Mouse (Mus musculus) stomach, embryonic 14.5 days (tissue): Measurements from ENCODE around the gene Ppp2r1b. TPM values are rescaled to one million over a fixed set of nuclear protein-coding genes. Genes with fewer than 3 reads are reported as not detected.

ENCODE experiments used
- ATAC-seq: fragments of 200-750 bp; cut with Nextera tagmentation; 2 replicates; pipeline ENCODE4 v1.8.0; 2017; ENCODE audit warnings: low read depth, moderate TSS enrichment; ENCODE audit not compliant: insufficient number of reproducible peaks, insufficient read depth, low FRiP score
- H3K27ac ChIP-seq: fragments of 300-500 bp; sonication (generic); 2 replicates; pipeline ENCODE4 v1.5.1; 2014; ENCODE audit warnings: mild to moderate bottlenecking, low read length, moderate library complexity, mixed read lengths
- H3K27me3 ChIP-seq: fragments of 300-500 bp; sonication (generic); 2 replicates; pipeline ENCODE4 v1.6.1; 2014; ENCODE audit warnings: low read length, control low read depth, mixed read lengths; ENCODE audit not compliant: control insufficient read depth, insufficient read depth
- H3K36me3 ChIP-seq: fragments of 300-500 bp; sonication (generic); 2 replicates; pipeline ENCODE4 v1.6.1; 2014; ENCODE audit warnings: mild to moderate bottlenecking, control low read depth, low read length, moderate library complexity, mixed read lengths; ENCODE audit not compliant: control insufficient read depth, insufficient read depth
- H3K4me1 ChIP-seq: fragments of 300-500 bp; sonication (generic); 2 replicates; pipeline ENCODE4 v1.6.1; 2014; ENCODE audit warnings: low read length, control low read depth, mixed read lengths; ENCODE audit not compliant: control insufficient read depth, insufficient read depth
- H3K4me2 ChIP-seq: fragments of 300-500 bp; sonication (generic); replicated peaks from 2 replicates; pipeline ENCODE4 v1.6.1; 2014; ENCODE audit warnings: low read depth, low read length, control low read depth
- H3K4me3 ChIP-seq: fragments of 300-500 bp; sonication (generic); 2 replicates; pipeline ENCODE4 v1.5.1; 2014; ENCODE audit warnings: low read depth, low read length, control low read depth
- H3K9ac ChIP-seq: fragments of 300-500 bp; sonication (generic); replicated peaks from 2 replicates; pipeline ENCODE4 v1.6.1; 2014; ENCODE audit warnings: low read depth, mild to moderate bottlenecking, control low read depth, low read length, moderate library complexity, mixed read lengths
- H3K9me3 ChIP-seq: fragments of 300-500 bp; sonication (generic); 2 replicates; pipeline ENCODE4 v1.6.1; 2016; ENCODE audit warnings: low read depth, low read length, control low read depth; ENCODE audit not compliant: control insufficient read depth
- WGBS: fragments of 180-500 bp; shearing (Covaris S2); extraction: QIAGEN DNeasy Blood & Tissue Kit; methylation state at CpG from one replicate; pipeline ENCODE4 v1.1.7; 2014; 5-methylcytosine and 5-hydroxymethylcytosine counted together
- polyA plus RNA-seq: library from polyadenylated mRNA; unstranded; fragments of >200 nt; fragmentation: Nextera tagmentation; extraction: Ambion mirVana; gene quantifications from 2 replicates; pipeline ENCODE4 v1.2.1, GENCODE M21; 2014

Ppp2r1b gene
- polyA plus RNA-seq, 1 experiment from 2014 or later: 73.1 TPM

DNA sequence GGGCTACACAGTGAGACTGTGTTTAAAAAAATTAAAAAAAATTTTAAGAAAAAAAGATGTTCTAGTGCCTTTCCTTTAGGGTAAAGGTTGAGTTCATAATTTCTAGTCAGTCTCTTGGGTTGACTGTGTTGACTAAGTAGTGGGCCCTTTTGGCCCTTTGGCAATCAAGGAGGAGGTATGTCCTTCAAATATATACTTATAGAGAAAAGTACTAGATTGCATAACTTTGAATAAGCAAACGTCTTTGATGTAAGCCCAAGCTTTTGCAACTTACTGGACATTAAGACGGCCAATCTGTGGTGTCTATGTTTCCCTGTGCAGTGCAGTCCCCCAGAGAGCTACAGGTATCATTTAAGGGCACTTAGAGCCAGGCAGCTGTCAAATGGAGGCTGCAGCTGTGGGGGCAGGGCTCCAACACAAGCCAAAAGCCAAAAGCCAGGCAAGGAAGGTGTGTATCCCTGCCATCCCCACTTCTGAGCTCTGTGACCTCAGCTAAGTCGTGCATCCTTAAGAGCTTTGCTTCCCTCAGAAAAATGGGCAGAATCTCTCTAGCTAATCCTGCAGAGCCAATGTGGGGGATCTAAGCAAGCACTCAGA, 45.5 kb downstream of the Ppp2r1b start:
- no peaks in the 10 kb centered on the region for H3K9me3 ChIP-seq
- H3K4me2 ChIP-seq: no peak overlapping the region
- no peak for ATAC-seq
- no peak overlapping the region for H3K4me3 ChIP-seq
- WGBS: 72% methylated on average over 3 of the region's 3 CpGs
- H3K9ac ChIP-seq: no peak overlapping the region
- no peak overlapping the region for H3K27ac ChIP-seq
- peaks cover 12% of the 10 kb centered on the region; the same call in 1 of the 2 replicates for H3K4me1 ChIP-seq
- H3K36me3 ChIP-seq: peaks cover 18% of the 10 kb centered on the region
- no peaks in the 10 kb centered on the region for H3K27me3 ChIP-seq

DNA sequence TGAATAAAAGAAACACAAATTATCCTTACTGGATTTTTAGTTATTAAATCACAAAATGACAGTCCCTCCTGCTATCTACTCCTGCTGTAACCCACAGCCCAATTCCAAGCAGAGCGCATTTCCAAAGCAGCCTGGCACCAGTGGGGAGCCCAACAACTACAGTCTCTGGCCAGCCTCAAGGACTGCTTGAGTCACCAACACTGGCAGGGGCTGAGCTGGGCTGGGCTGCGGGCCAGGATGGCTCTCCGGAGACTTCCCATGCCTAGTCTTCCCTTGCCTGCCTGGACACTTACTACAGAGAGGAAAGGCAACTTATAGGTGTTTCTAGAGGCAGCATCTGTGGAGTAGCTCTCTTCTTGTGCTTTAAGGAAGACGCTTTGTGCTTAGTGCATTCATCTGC, 48.6 kb downstream of the Ppp2r1b start:
- Histone ChIP-seq H3K27ac (no peak overlapping the region), H3K9ac (no peak overlapping the region), H3K4me3 (no peak overlapping the region), H3K27me3 (no peaks in the 10 kb centered on the region), H3K9me3 (no peaks in the 10 kb centered on the region), H3K36me3 (peaks cover 38% of the 10 kb centered on the region), H3K4me2 (no peak overlapping the region), H3K4me1 (0 out of 2 replicates have a peak, but pooled peaks cover 3% of the 10 kb centered on the region)
- no peak for ATAC-seq
- 87% methylated on average over 4 of the region's 4 CpGs for WGBS

DNA sequence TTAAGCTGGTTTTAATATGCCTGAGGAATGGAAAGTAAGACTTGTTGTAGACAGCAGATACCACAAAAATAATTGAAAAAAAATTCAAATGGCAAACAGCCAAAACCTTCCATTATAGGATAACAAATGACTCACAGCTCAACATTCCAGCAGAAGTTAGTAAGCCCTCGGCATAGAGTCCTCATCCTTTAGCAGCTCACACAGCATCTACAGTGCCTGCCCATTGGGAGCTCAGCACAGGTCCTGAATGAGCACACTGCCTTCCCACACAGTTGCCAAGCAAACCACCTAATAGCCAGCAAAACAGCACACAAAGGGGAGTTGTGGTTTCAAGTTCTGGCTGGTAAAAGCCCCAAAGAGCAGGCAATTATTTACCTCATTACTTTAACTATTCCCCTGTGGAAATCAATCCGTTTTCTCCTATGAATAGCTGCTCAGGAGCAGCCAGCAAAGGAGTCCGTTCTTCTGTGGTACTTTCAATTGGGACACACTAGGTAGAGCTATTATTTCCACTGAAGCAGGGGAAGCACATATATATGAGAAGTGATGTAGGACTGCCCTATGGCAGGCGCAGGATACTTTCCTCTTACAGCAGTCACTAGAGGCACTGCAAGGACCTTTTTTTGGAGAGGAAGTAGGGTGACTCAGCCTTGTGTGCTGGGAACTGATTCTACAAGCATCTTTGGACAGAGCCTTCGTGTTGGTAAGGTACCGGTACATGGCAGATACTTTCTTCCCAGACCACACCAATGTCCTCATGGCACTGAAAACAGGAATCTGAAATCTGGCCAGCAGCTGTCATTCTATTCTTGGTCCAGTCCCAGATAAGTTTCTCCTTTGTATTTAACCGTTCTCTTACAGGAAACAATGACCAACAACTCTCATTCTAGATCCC, 55.2 kb downstream of the Ppp2r1b start:
- Histone ChIP-seq H3K4me2 (no peak overlapping the region), H3K9ac (no peak overlapping the region), H3K9me3 (no peaks in the 10 kb centered on the region), H3K27ac (no peak overlapping the region), H3K36me3 (peaks cover 29% of the 10 kb centered on the region), H3K4me3 (no peak overlapping the region), H3K4me1 (peaks cover 4% of the 10 kb centered on the region), H3K27me3 (no peaks in the 10 kb centered on the region)
- ATAC-seq: no peak
- WGBS: 73% methylated on average over 7 of the region's 7 CpGs

DNA sequence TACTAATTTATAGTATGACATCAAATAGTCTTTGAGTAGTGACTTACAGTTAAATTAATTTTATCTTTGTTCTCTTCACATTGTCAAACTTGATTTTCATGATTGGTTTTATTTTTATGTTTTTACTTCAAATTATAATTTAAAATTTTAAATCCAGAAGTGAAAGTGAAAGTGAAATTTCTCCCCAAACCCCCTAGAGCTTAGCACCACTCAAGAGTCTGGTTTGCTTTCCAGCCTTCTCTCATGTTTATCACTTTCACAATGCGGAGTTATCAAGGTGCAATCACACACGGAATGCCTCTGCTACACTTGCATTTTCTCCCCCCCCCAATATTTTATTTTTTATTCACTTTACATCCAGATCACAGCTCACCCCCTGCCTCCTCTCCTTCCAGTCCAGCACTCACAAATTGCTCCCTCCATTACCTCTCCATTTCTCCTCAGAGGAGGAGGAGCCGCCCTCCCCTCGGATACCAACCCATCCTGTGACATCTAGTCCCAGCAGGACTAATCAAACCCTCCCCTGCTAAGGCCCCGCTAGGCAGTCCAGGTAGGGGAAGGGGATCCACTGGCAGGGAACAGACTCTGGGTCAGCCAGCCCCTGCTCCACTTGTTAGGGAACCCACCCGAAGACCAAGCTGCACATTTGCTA, 59.2 kb downstream of the Ppp2r1b start:
- H3K27ac ChIP-seq: no peak overlapping the region

DNA sequence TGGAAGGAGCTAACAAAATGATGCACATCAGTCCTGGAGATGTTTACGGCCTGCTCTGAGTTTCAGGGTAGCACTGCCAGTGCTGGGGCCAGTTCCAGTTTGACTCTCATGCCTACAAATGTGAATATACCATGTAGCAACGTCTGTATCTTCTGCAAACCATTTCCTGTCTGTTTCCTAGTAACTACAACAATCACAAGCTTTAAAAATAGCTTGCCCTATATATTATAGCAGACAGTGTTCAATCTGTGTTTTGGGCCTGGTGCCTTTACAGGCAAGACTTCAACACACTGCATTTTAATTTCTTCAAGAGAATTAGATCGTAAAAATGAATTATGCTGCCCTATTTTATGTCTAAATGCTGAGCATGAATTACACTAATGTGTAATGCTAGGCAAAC, 60.2 kb downstream of the Ppp2r1b start:
- ATAC-seq: no peak
- Histone ChIP-seq H3K4me2 (no peak overlapping the region), H3K36me3 (peaks cover 2% of the 10 kb centered on the region; the same call in 1 of the 2 replicates), H3K27ac (no peak overlapping the region), H3K4me3 (no peak overlapping the region), H3K4me1 (peaks cover 1% of the 10 kb centered on the region), H3K27me3 (no peaks in the 10 kb centered on the region), H3K9me3 (no peaks in the 10 kb centered on the region), H3K9ac (no peak overlapping the region)
- WGBS: 79% methylated on average over 3 of the region's 3 CpGs

More for the DNA sequence above, 59.2 kb downstream of the Ppp2r1b start:
- H3K4me3 ChIP-seq: no peak overlapping the region
- H3K4me2 ChIP-seq: no peak overlapping the region
- peaks cover 3% of the 10 kb centered on the region; the same call in 1 of the 2 replicates for H3K36me3 ChIP-seq
- no peak overlapping the region for H3K9ac ChIP-seq
- H3K9me3 ChIP-seq: no peaks in the 10 kb centered on the region
- ATAC-seq: no peak
- no peaks in the 10 kb centered on the region for H3K27me3 ChIP-seq
- 77% methylated on average over 6 of the region's 6 CpGs for WGBS
- H3K4me1 ChIP-seq: peaks cover 4% of the 10 kb centered on the region

DNA sequence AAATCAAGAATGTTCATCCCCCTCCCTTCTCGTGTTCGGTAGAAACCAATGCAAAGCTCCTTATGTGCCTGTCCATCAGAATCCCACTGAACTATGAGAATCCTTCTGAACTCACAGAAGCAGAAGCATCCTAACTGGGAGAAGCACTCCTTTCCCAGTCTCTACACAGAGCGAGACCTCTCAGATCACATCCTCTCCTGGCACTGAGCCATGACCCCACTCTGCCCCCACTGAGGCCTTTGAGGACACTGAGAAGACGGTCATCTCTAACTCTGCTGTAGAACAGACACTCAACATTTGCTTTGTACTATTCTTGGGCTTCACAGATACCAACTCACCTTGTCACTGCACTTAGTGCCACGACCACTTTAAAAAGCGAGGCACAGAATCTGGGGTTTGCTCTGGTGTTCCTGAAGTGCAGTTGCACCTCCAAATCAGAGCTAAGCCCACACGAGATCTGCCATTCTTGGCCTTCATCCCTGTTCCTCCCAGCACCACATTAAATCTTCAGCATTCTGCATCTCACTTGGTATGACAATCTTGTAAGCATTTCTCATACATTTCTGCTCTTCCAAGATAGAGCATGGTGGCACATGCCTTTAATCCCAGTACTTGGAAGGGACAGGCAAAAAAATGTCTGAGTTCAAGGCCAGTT, 66.9 kb downstream of the Ppp2r1b start:
- Histone ChIP-seq H3K9me3 (no peaks in the 10 kb centered on the region), H3K4me3 (no peak overlapping the region), H3K4me2 (no peak overlapping the region), H3K27ac (no peak overlapping the region), H3K4me1 (no peaks in the 10 kb centered on the region), H3K36me3 (peaks cover 4% of the 10 kb centered on the region), H3K9ac (no peak overlapping the region), H3K27me3 (no peaks in the 10 kb centered on the region)
- WGBS: 82% methylated on average over 7 of the region's 7 CpGs
- ATAC-seq: no peak

DNA sequence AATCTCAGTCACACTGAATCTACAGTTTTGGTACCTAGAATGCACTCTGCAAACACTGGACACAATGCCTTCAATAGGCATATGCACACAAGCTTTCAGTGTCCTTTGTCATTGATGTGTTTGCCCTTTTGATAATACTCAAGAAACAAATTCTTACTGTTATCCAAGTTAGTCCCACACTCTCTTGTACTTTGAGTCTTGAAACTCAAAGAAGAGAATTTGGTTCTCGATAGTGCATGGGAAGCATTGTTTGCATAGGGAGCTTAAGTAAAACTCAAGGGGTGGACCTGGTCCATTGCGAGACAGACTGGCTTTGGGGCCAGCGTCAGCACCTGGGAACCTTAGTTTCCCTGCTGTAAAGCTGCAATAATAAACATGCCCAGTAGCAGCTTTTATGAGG, 73.0 kb downstream of the Ppp2r1b start:
- Histone ChIP-seq H3K36me3 (no peaks in the 10 kb centered on the region), H3K4me1 (no peaks in the 10 kb centered on the region), H3K27ac (no peak overlapping the region), H3K9me3 (no peaks in the 10 kb centered on the region), H3K4me3 (no peak overlapping the region), H3K9ac (no peak overlapping the region), H3K27me3 (no peaks in the 10 kb centered on the region), H3K4me2 (no peak overlapping the region)
- WGBS: 58% methylated on average over 3 of the region's 3 CpGs
- ATAC-seq: peak; percentile 53

DNA sequence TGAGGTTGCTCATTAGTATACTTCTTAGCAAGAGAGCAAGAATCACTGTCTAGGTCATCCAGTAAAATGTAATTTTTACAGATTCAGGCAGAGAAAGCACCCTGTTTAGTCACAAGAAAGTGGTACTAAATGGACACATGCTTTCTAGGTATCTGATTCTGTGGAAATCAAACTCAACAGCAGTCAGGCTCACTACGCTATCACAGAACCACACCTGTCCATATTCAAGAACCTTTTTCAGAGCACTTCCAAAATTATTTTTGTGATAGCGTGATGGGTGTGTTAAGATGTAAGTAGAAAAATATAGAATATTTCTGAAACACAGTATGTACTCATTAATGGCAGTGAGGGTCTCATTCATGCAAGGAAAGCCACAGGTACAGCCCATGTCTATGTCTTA, 74.5 kb downstream of the Ppp2r1b start:
- Histone ChIP-seq H3K4me2 (no peak overlapping the region), H3K36me3 (no peaks in the 10 kb centered on the region), H3K4me3 (no peak overlapping the region), H3K9ac (no peak overlapping the region), H3K9me3 (no peaks in the 10 kb centered on the region), H3K27ac (no peak overlapping the region), H3K27me3 (no peaks in the 10 kb centered on the region), H3K4me1 (no peaks in the 10 kb centered on the region)
- 93% methylated on average over 2 of the region's 2 CpGs for WGBS
- ATAC-seq: no peak
